Mouse (Mus musculus): ENCODE measurements around the gene Gm45623.

Gene Gm45623

DNA sequence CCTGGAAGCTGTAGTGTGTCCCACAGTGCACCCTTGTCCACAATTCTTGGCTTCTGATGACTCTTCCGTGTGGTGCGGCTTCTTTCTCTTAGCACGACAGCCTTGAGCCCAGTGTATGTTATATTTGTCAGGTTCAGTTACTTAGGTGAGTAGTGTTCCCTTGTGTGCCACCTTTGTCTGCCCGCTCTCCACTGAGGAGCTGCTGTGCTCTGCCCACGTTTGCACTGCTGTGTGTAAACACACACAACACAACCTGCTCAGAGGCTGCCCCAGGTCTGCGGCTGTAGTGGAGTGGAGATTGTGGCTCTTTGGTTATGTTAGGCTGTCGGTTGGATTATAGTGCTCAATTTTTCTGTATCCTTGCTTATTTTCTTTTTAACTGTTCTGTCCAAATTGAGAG, 24.6 kb downstream of the Gm45623 start:
- no peaks in the 10 kb centered on the region for H3K27me3 ChIP-seq (ENCODE audit: insufficient read depth, low read length)
- no peak for TF ChIP-seq CTCF (conservative IDR thresholded peaks at IDR 0.05; ENCODE audit: low read length)
- TF ChIP-seq POU5F1 (IDR thresholded peaks at IDR 0.05; ENCODE audit: borderline replicate concordance, low read length), result no peak
- TF ChIP-seq NANOG (IDR thresholded peaks at IDR 0.05; ENCODE audit: borderline replicate concordance, low read length), result no peak
- no peak overlapping the region for H3K4me3 ChIP-seq (replicated peaks; ENCODE audit: low read length)
- H3K4me1 ChIP-seq (replicated peaks; ENCODE audit: low read depth, low read length), result no peaks in the 10 kb centered on the region
- H3K36me3 ChIP-seq (ENCODE audit: insufficient read depth, low read length), result peaks cover 91% of the 10 kb centered on the region
- H3K9me3 ChIP-seq (ENCODE audit: low read length), result no peaks in the 10 kb centered on the region

DNA sequence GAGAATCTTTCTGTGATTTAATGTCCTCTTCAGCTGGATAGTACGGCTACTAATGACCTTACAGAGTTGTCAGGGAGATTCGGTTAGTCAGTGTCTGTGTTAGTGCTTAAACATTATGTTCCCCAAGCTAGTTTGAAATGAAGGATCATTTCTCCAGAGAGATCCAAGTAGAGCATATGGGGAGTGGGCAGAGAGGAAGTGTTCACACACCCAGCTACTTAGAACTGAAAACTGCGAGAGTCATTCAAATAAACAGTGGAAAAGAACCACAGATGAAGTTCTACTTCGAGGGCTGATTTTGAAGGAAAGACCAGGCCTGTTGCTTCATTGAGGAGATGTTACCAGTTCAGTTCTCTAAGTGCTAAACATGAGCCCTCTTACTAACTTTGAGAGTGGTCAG, 27.1 kb downstream of the Gm45623 start:
- Histone ChIP-seq H3K4me1 (replicated peaks; ENCODE audit: low read depth, low read length) (no peaks in the 10 kb centered on the region), H3K4me3 (replicated peaks; ENCODE audit: low read length) (no peak overlapping the region), H3K27me3 (ENCODE audit: insufficient read depth, low read length) (no peaks in the 10 kb centered on the region), H3K9me3 (ENCODE audit: low read length) (no peaks in the 10 kb centered on the region), H3K36me3 (ENCODE audit: insufficient read depth, low read length) (peaks cover 79% of the 10 kb centered on the region)
- TF ChIP-seq CTCF (conservative IDR thresholded peaks at IDR 0.05; ENCODE audit: low read length) (no peak), POU5F1 (IDR thresholded peaks at IDR 0.05; ENCODE audit: borderline replicate concordance, low read length) (no peak), NANOG (IDR thresholded peaks at IDR 0.05; ENCODE audit: borderline replicate concordance, low read length) (no peak)

DNA sequence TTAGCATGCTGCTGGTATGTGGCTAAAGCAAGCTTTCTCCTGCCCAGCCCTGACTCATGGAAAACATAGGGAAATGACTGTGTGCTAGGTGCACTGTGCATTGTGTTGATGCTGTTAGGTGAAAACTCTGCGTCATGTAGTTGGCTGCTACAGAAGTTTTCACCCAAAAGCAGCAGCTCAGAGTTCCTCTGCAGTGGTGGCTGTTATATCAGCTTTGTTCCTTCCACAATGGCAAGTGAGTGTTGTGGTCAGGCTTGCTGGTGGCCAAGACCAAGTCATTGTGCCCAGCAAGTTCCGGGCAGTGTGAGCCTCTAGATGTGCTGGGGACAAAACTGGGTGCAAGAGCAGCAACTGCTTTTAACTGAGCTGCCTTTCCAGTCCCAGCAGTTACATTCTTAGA, 41.4 kb downstream of the Gm45623 start:
- H3K27me3 ChIP-seq (ENCODE audit: insufficient read depth, low read length), result no peaks in the 10 kb centered on the region
- H3K36me3 ChIP-seq (ENCODE audit: insufficient read depth, low read length), result no peaks in the 10 kb centered on the region; the same call in 1 of the 2 replicates
- no peaks in the 10 kb centered on the region for H3K9me3 ChIP-seq (ENCODE audit: low read length)
- H3K4me1 ChIP-seq (replicated peaks; ENCODE audit: low read depth, low read length), result peaks cover 11% of the 10 kb centered on the region
- no peak overlapping the region for H3K4me3 ChIP-seq (replicated peaks; ENCODE audit: low read length)
- no peak for TF ChIP-seq CTCF (conservative IDR thresholded peaks at IDR 0.05; ENCODE audit: low read length)
- no peak for TF ChIP-seq POU5F1 (IDR thresholded peaks at IDR 0.05; ENCODE audit: borderline replicate concordance, low read length)
- no peak for TF ChIP-seq NANOG (IDR thresholded peaks at IDR 0.05; ENCODE audit: borderline replicate concordance, low read length)

- peaks cover 6% of the 10 kb centered on the region for H3K36me3 ChIP-seq (ENCODE audit: insufficient read depth, low read length)
- H3K4me1 ChIP-seq (replicated peaks; ENCODE audit: low read depth, low read length), result peaks cover 20% of the 10 kb centered on the region
- no peaks in the 10 kb centered on the region for H3K9me3 ChIP-seq (ENCODE audit: low read length)
- no peak for TF ChIP-seq CTCF (conservative IDR thresholded peaks at IDR 0.05; ENCODE audit: low read length)
- no peak for TF ChIP-seq NANOG (IDR thresholded peaks at IDR 0.05; ENCODE audit: borderline replicate concordance, low read length)
- no peak for TF ChIP-seq POU5F1 (IDR thresholded peaks at IDR 0.05; ENCODE audit: borderline replicate concordance, low read length)
- H3K27me3 ChIP-seq (ENCODE audit: insufficient read depth, low read length), result no peaks in the 10 kb centered on the region
- H3K4me3 ChIP-seq (replicated peaks; ENCODE audit: low read length), result no peak overlapping the region
Observed at GRCm38 (mm10) chr13:56710620-56711019, 43.0 kb downstream of the Gm45623 start.

DNA sequence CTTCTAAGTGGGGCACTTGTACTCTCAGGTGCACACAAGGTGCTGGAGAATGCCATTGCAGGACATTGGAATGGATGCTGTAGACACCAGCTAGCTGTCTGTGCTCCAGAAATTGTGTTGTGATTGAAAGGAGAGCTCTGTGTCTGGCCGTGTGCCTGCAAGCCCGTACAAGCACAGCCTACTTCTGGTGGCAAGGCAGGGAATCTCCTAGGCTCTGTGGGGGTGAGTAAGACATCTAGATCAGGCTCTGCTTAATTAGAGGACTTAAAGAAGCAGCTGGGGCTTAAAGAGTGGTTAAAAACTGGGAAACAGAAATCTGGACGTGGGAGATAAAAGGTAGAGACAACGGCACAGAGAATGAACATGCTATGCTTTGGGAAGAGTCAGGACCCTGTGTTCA, 46.0 kb downstream of the Gm45623 start:
- H3K27me3 ChIP-seq (ENCODE audit: insufficient read depth, low read length), result no peaks in the 10 kb centered on the region
- TF ChIP-seq POU5F1 (IDR thresholded peaks at IDR 0.05; ENCODE audit: borderline replicate concordance, low read length) (no peak), NANOG (IDR thresholded peaks at IDR 0.05; ENCODE audit: borderline replicate concordance, low read length) (no peak), CTCF (conservative IDR thresholded peaks at IDR 0.05; ENCODE audit: low read length) (no peak)
- H3K36me3 ChIP-seq (ENCODE audit: insufficient read depth, low read length), result peaks cover 6% of the 10 kb centered on the region
- H3K9me3 ChIP-seq (ENCODE audit: low read length), result no peaks in the 10 kb centered on the region
- no peak overlapping the region for H3K4me3 ChIP-seq (replicated peaks; ENCODE audit: low read length)
- peaks cover 35% of the 10 kb centered on the region for H3K4me1 ChIP-seq (replicated peaks; ENCODE audit: low read depth, low read length)

GRCm38 (mm10) chr13:56707111-56707510, 46.5 kb downstream of the Gm45623 start:
- Histone ChIP-seq H3K36me3 (ENCODE audit: insufficient read depth, low read length) (peaks cover 6% of the 10 kb centered on the region), H3K27me3 (ENCODE audit: insufficient read depth, low read length) (no peaks in the 10 kb centered on the region), H3K9me3 (ENCODE audit: low read length) (no peaks in the 10 kb centered on the region), H3K4me3 (replicated peaks; ENCODE audit: low read length) (no peak overlapping the region), H3K4me1 (replicated peaks; ENCODE audit: low read depth, low read length) (peaks cover 39% of the 10 kb centered on the region)
- TF ChIP-seq NANOG (IDR thresholded peaks at IDR 0.05; ENCODE audit: borderline replicate concordance, low read length), result no peak
- no peak for TF ChIP-seq CTCF (conservative IDR thresholded peaks at IDR 0.05; ENCODE audit: low read length)
- no peak for TF ChIP-seq POU5F1 (IDR thresholded peaks at IDR 0.05; ENCODE audit: borderline replicate concordance, low read length)

GRCm38 (mm10) chr13:56704596-56704995, 49.0 kb downstream of the Gm45623 start:
- peaks cover 6% of the 10 kb centered on the region for H3K36me3 ChIP-seq (ENCODE audit: insufficient read depth, low read length)
- no peaks in the 10 kb centered on the region for H3K27me3 ChIP-seq (ENCODE audit: insufficient read depth, low read length)
- no peaks in the 10 kb centered on the region for H3K9me3 ChIP-seq (ENCODE audit: low read length)
- peak overlapping the region; percentile 85; the same call in 1 of the 2 replicates for H3K4me3 ChIP-seq (replicated peaks; ENCODE audit: low read length)
- H3K4me1 ChIP-seq (replicated peaks; ENCODE audit: low read depth, low read length), result peaks cover 45% of the 10 kb centered on the region
- no peak for TF ChIP-seq POU5F1 (IDR thresholded peaks at IDR 0.05; ENCODE audit: borderline replicate concordance, low read length)
- no peak for TF ChIP-seq NANOG (IDR thresholded peaks at IDR 0.05; ENCODE audit: borderline replicate concordance, low read length)
- no peak for TF ChIP-seq CTCF (conservative IDR thresholded peaks at IDR 0.05; ENCODE audit: low read length)

GRCm38 (mm10) chr13:56703871-56704321, 49.7 kb downstream of the Gm45623 start:
- peaks cover 6% of the 10 kb centered on the region for H3K36me3 ChIP-seq (ENCODE audit: insufficient read depth, low read length)
- peak overlapping the region; percentile 85 for H3K4me3 ChIP-seq (replicated peaks; ENCODE audit: low read length)
- no peaks in the 10 kb centered on the region for H3K27me3 ChIP-seq (ENCODE audit: insufficient read depth, low read length)
- TF ChIP-seq CTCF (conservative IDR thresholded peaks at IDR 0.05; ENCODE audit: low read length) (no peak), NANOG (IDR thresholded peaks at IDR 0.05; ENCODE audit: borderline replicate concordance, low read length) (no peak), POU5F1 (IDR thresholded peaks at IDR 0.05; ENCODE audit: borderline replicate concordance, low read length) (no peak)
- no peaks in the 10 kb centered on the region for H3K9me3 ChIP-seq (ENCODE audit: low read length)
- H3K4me1 ChIP-seq (replicated peaks; ENCODE audit: low read depth, low read length), result peaks cover 45% of the 10 kb centered on the region

Data from E14TG2a.4 (cell line).